Comparison of ENCODE assay signal across 8 mouse cellular contexts in the genomic region with DNA sequence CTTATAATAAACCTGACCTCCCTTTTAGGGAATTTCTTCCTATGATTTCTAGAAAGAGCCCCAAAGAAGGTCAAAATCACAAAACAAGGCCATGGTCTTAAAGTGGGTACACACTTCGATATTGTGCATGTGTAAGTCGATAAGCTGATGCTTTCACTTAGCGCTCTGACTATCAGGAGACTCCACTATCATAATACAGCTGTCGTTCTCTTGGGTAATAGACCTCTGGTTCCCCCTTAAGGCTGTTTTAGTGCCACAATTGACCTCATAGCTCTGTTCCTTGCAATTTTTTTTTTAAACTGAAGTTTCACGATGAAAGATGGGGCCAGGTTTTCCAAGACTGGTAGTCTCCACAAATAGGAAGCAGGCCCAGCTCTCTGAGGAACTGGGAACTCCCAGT. TPM values are rescaled to one million over a fixed set of nuclear protein-coding genes. Genes with fewer than 3 reads are reported as not detected.
DNase-seq lines count a peak whose midpoint lies in the region; ATAC-seq and TF ChIP-seq lines count a peak whose summit lies in the region.
"Had no signal": no experiment of that assay in that cellular context is flagged by ENCODE, and none has a peak within 500 bp of the region (broad histone marks: within the 10 kb centered on the region; RNA-seq: fewer than 3 reads in every experiment).

No protein-coding gene starts in this region.

- H3K4me1 ChIP-seq in liver, adult 2 months (ENCODE audit: control insufficient read depth, insufficient read depth, low read length): peaks cover 10% of the 10 kb centered on the region; the same call in 1 of the 2 replicates
- H3K4me1 ChIP-seq in embryonic facial prominence, embryonic 14.5 days (ENCODE audit: control insufficient read depth, insufficient read depth, low read length): peaks cover 10% of the 10 kb centered on the region
- H3K4me1 ChIP-seq in intestine, embryonic 15.5 days (replicated peaks): peaks cover 4% of the 10 kb centered on the region; the same call in 1 of the 2 replicates

- WGBS in liver, adult 2 months: 46% methylated on average over 5 of the region's 5 CpGs
- 45% methylated on average over 5 of the region's 5 CpGs for WGBS in embryonic facial prominence, embryonic 14.5 days
- WGBS in intestine, embryonic 15.5 days: 59% methylated on average over 5 of the region's 5 CpGs

- no peak for ATAC-seq in embryonic facial prominence, embryonic 14.5 days (ENCODE audit: low read depth)
- ATAC-seq in intestine, embryonic 15.5 days: no peak

- no peaks in the 10 kb centered on the region for H3K36me3 ChIP-seq in liver, adult 2 months (ENCODE audit: control insufficient read depth, insufficient read depth, low read length)
- H3K36me3 ChIP-seq in embryonic facial prominence, embryonic 14.5 days (ENCODE audit: control insufficient read depth, insufficient read depth, low read length): no peaks in the 10 kb centered on the region
- no peaks in the 10 kb centered on the region for H3K36me3 ChIP-seq in intestine, embryonic 15.5 days

- no peak for TF ChIP-seq POLR2A in liver, adult 2 months (IDR thresholded peaks at IDR 0.05; ENCODE audit: extremely low read depth, insufficient read depth, low read length)

- H3K9me3 ChIP-seq in embryonic facial prominence, embryonic 14.5 days (ENCODE audit: control insufficient read depth, low read length): no peaks in the 10 kb centered on the region
- H3K9me3 ChIP-seq in intestine, embryonic 15.5 days: no peaks in the 10 kb centered on the region

- H3K27ac ChIP-seq in liver, adult 2 months (replicated peaks; ENCODE audit: insufficient read depth, low read depth, low read length): no peak overlapping the region
- no peak overlapping the region for H3K27ac ChIP-seq in embryonic facial prominence, embryonic 14.5 days (replicated peaks; ENCODE audit: low read depth, low read length)
- H3K27ac ChIP-seq in intestine, embryonic 15.5 days: no peak overlapping the region

- no peak for TF ChIP-seq CTCF in liver, adult 2 months (IDR thresholded peaks at IDR 0.05; ENCODE audit: low read depth, low read length)

- DNase-seq in liver, adult 2 months (ENCODE audit: extremely low read depth, low read depth, low spot score): peak; percentile 15
- no peak for DNase-seq in liver
- no peak for DNase-seq in embryonic facial prominence, embryonic 14.5 days (ENCODE audit: low spot score)
- DNase-seq in naive thymus-derived CD4-positive, alpha-beta T cell, adult 2 months (ENCODE audit: low read depth): peak; percentile 25
- no peak for DNase-seq in Muller cell, postnatal 12 days (ENCODE audit: inconsistent ontology term)
- no peak for DNase-seq in cerebellum, adult 11-12 months

- H3K27me3 ChIP-seq in liver, adult 2 months (ENCODE audit: control insufficient read depth, insufficient read depth, low read length): no peaks in the 10 kb centered on the region
- no peaks in the 10 kb centered on the region; the same call in 1 of the 2 replicates for H3K27me3 ChIP-seq in embryonic facial prominence, embryonic 14.5 days (replicated peaks; ENCODE audit: control insufficient read depth, insufficient read depth, low read length)
- H3K27me3 ChIP-seq in intestine, embryonic 15.5 days (replicated peaks): no peaks in the 10 kb centered on the region

- no peaks in the 10 kb centered on the region for H3K79me2 ChIP-seq in liver, adult 2 months (ENCODE audit: control insufficient read depth, insufficient read depth, low read length)

- H3K9ac ChIP-seq in liver, adult 2 months (ENCODE audit: low read depth, low read length): no peak overlapping the region
- no peak overlapping the region for H3K9ac ChIP-seq in embryonic facial prominence, embryonic 14.5 days (ENCODE audit: low read depth, low read length)
- H3K9ac ChIP-seq in intestine, embryonic 15.5 days: no peak overlapping the region

- H3K4me2 ChIP-seq in embryonic facial prominence, embryonic 14.5 days (ENCODE audit: low read depth, low read length): peak overlapping the region; percentile 79
- H3K4me2 ChIP-seq in intestine, embryonic 15.5 days (replicated peaks): peak overlapping the region; percentile 64

- no peak overlapping the region for H3K4me3 ChIP-seq in liver, adult 2 months (ENCODE audit: insufficient read depth, low read depth, low read length)
- peak overlapping the region; percentile 37 for H3K4me3 ChIP-seq in embryonic facial prominence, embryonic 14.5 days (ENCODE audit: low read depth, low read length)
- no peak overlapping the region for H3K4me3 ChIP-seq in intestine, embryonic 15.5 days (replicated peaks)

RNA-seq across cellular contexts. Expression of a gene that starts 1.0 kb away (rescaled TPM):
- total RNA-seq in liver, adult 2 months (2014; rRNA removed): not detected in 2 replicates
- polyA plus RNA-seq in liver, adult 2 months (2012; rRNA removed): not detected in 2 replicates
- polyA plus RNA-seq in embryonic facial prominence, embryonic 14.5 days (2014; fragmentation: Nextera tagmentation; extraction: Ambion mirVana): 0.94 and 1.2 TPM in 2 replicates
- 0.51 and 0.58 TPM in 2 replicates for polyA plus RNA-seq in intestine, embryonic 15.5 days (2015; fragmentation: Nextera tagmentation; extraction: Ambion mirVana)

RNA-seq across cellular contexts. Expression of a gene that starts 47.3 kb away (rescaled TPM):
- not detected in 2 replicates for total RNA-seq in liver, adult 2 months (2014; rRNA removed)
- not detected in 2 replicates for polyA plus RNA-seq in liver, adult 2 months (2012; rRNA removed)
- not detected in 2 replicates for polyA plus RNA-seq in embryonic facial prominence, embryonic 14.5 days (2014; fragmentation: Nextera tagmentation; extraction: Ambion mirVana)
- 0.64 and 1.8 TPM in 2 replicates for polyA plus RNA-seq in intestine, embryonic 15.5 days (2015; fragmentation: Nextera tagmentation; extraction: Ambion mirVana)
- polyA plus RNA-seq: stomach, embryonic 14.5 days had no signal

Comparison
In these comparisons a context has a peak if more than half of its experiments do, and no peak if none do; other contexts are left out.
1. DNase-seq: peak in liver, adult 2 months (single experiment) and naive thymus-derived CD4-positive, alpha-beta T cell, adult 2 months (single experiment); none in liver (single experiment), embryonic facial prominence, embryonic 14.5 days (single experiment), Muller cell, postnatal 12 days (single experiment) and cerebellum, adult 11-12 months (single experiment).